Mouse (Mus musculus) bone marrow, adult 2 months (tissue): ENCODE measurements around the gene Tmem132a. TPM values are rescaled to one million over a fixed set of nuclear protein-coding genes. Genes with fewer than 3 reads are reported as not detected.

Experiments
- H3K27ac ChIP-seq: fragments of 200-500 bp; 2 replicates; pipeline ENCODE4 v1.5.1; 2012; ENCODE audit warnings: low read depth, mild to moderate bottlenecking, control low read depth, inconsistent platforms, low read length; ENCODE audit not compliant: control insufficient read depth, poor library complexity, insufficient read depth
- H3K4me1 ChIP-seq: fragments of 200-500 bp; 2 replicates; pipeline ENCODE4 v1.6.1; 2011; ENCODE audit warnings: low read length; ENCODE audit not compliant: control insufficient read depth, insufficient read depth
- H3K4me3 ChIP-seq: fragments of 200-500 bp; replicated peaks from 2 replicates; pipeline ENCODE3; 2011; ENCODE audit warnings: mild to moderate bottlenecking, low read depth, low read length, control low read depth; ENCODE audit not compliant: control insufficient read depth
- CTCF ChIP-seq: fragments of 200-500 bp; IDR thresholded peaks from 2 replicates; pipeline ENCODE4 v1.5.1; 2011; ENCODE audit warnings: low read length, control low read depth; ENCODE audit not compliant: control insufficient read depth, insufficient read depth
- POLR2A ChIP-seq: fragments of 200-500 bp; IDR thresholded peaks from 2 replicates; pipeline ENCODE4 v1.6.1; 2011; ENCODE audit warnings: low read depth, mild to moderate bottlenecking, control low read depth, low read length, borderline replicate concordance; ENCODE audit not compliant: control insufficient read depth
- WGBS: fragments of 180-500 bp; shearing (Covaris S2); methylation state at CpG from one replicate; pipeline ENCODE4 v1.1.7; 2018; 5-methylcytosine and 5-hydroxymethylcytosine counted together
- polyA plus RNA-seq: library from polyadenylated mRNA; stranded (reverse); fragments of >200 nt; gene quantifications from 2 replicates; pipeline ENCODE4 v1.2.4, GENCODE M21; 2011; ENCODE audit warnings: low replicate concordance; ENCODE audit not compliant: missing spikeins, insufficient read depth, insufficient read length

Gene Tmem132a
- polyA plus RNA-seq, 1 experiment, result 1.4 TPM

- Histone ChIP-seq H3K4me3 (no peak overlapping the region), H3K27ac (no peak overlapping the region), H3K4me1 (no peaks in the 10 kb centered on the region)
- WGBS, result 79% methylated on average over 6 of the region's 6 CpGs
- no peak for TF ChIP-seq POLR2A
- TF ChIP-seq CTCF, result no peak
Measured at GRCm38 (mm10) chr19:10815871-10816270, 53.9 kb downstream of the Tmem132a start.

- no peaks in the 10 kb centered on the region for H3K4me1 ChIP-seq
- no peak for TF ChIP-seq CTCF
- no peak for TF ChIP-seq POLR2A
- H3K27ac ChIP-seq, result no peak overlapping the region
- WGBS, result 89% methylated on average over 7 of the region's 7 CpGs
- no peak overlapping the region for H3K4me3 ChIP-seq
Measured at GRCm38 (mm10) chr19:10813905-10814304, 55.8 kb downstream of the Tmem132a start.

GRCm38 (mm10) chr19:10813039-10813438, 56.7 kb downstream of the Tmem132a start:
- Histone ChIP-seq H3K4me1 (no peaks in the 10 kb centered on the region), H3K4me3 (no peak overlapping the region), H3K27ac (no peak overlapping the region)
- WGBS, result 84% methylated on average over 5 of the region's 5 CpGs
- no peak for TF ChIP-seq POLR2A
- no peak for TF ChIP-seq CTCF

GRCm38 (mm10) chr19:10811471-10811870, 58.3 kb downstream of the Tmem132a start:
- no peaks in the 10 kb centered on the region for H3K4me1 ChIP-seq

GRCm38 (mm10) chr19:10810176-10810492, 59.6 kb downstream of the Tmem132a start:
- H3K4me3 ChIP-seq, result no peak overlapping the region
- H3K27ac ChIP-seq, result no peak overlapping the region
- TF ChIP-seq CTCF (no peak), POLR2A (no peak)
- H3K4me1 ChIP-seq, result no peaks in the 10 kb centered on the region
- 80% methylated on average over 4 of the region's 4 CpGs for WGBS

More at GRCm38 (mm10) chr19:10811471-10811870, 58.3 kb downstream of the Tmem132a start:
- H3K4me3 ChIP-seq, result no peak overlapping the region
- H3K27ac ChIP-seq, result no peak overlapping the region
- TF ChIP-seq CTCF (no peak), POLR2A (no peak)
- 54% methylated on average over 6 of the region's 6 CpGs for WGBS

GRCm38 (mm10) chr19:10809428-10810175, 60.1 kb downstream of the Tmem132a start:
- no peaks in the 10 kb centered on the region for H3K4me1 ChIP-seq
- 77% methylated on average over 11 of the region's 11 CpGs for WGBS
- TF ChIP-seq CTCF (no peak), POLR2A (no peak)

GRCm38 (mm10) chr19:10808524-10809233, 61.1 kb downstream of the Tmem132a start:
- TF ChIP-seq CTCF (no peak), POLR2A (no peak)
- H3K4me1 ChIP-seq, result no peaks in the 10 kb centered on the region; the same call in 1 of the 2 replicates
- WGBS, result 84% methylated on average over 12 of the region's 12 CpGs
- no peak overlapping the region for H3K27ac ChIP-seq
- no peak overlapping the region for H3K4me3 ChIP-seq

More at GRCm38 (mm10) chr19:10809428-10810175, 60.1 kb downstream of the Tmem132a start:
- no peak overlapping the region for H3K4me3 ChIP-seq
- H3K27ac ChIP-seq, result no peak overlapping the region

Other genes with a start within 250 kb of the Tmem132a start
- 0.41 and 0.77 TPM in 2 replicates for gene Vwce, start 235.7 kb downstream of the Tmem132a start, polyA plus RNA-seq
- not detected in 2 replicates for gene Pga5, start 191.9 kb downstream of the Tmem132a start, polyA plus RNA-seq
- gene Vps37c, start 181.2 kb downstream of the Tmem132a start, polyA plus RNA-seq, result 14.4 and 29.5 TPM in 2 replicates
- gene Cd5, start 130.9 kb downstream of the Tmem132a start, polyA plus RNA-seq, result 1.1 and 2.2 TPM in 2 replicates
- 2.1 TPM in 2 replicates for gene Cd6, start 39.9 kb downstream of the Tmem132a start, polyA plus RNA-seq
- gene Slc15a3, start 30.2 kb downstream of the Tmem132a start, polyA plus RNA-seq, result 9.5 and 19.7 TPM in 2 replicates
- gene Tmem109, start 12.1 kb upstream of the Tmem132a start, polyA plus RNA-seq, result 5.1 and 11.5 TPM in 2 replicates
- 24.2 and 58.3 TPM in 2 replicates for gene Prpf19, start 25.3 kb upstream of the Tmem132a start, polyA plus RNA-seq
- not detected in 2 replicates for gene Zp1, start 50.7 kb upstream of the Tmem132a start, polyA plus RNA-seq
- not detected in 2 replicates for gene Ptgdr2, start 67.2 kb upstream of the Tmem132a start, polyA plus RNA-seq
- gene Ccdc86, start 79.3 kb upstream of the Tmem132a start, polyA plus RNA-seq, result 4.4 and 5.8 TPM in 2 replicates
- gene Ms4a10, start 104.7 kb upstream of the Tmem132a start, polyA plus RNA-seq, result not detected in 2 replicates
- not detected in 2 replicates for gene Ms4a15, start 123.3 kb upstream of the Tmem132a start, polyA plus RNA-seq
- gene Ms4a18, start 148.1 kb upstream of the Tmem132a start, polyA plus RNA-seq, result not detected in 2 replicates
- 7.3 and 12.7 TPM in 2 replicates for gene Ms4a8a, start 211.2 kb upstream of the Tmem132a start, polyA plus RNA-seq